Mouse (Mus musculus): Measurements from ENCODE around the gene Aadac.
A peak's percentile ranks its signal among the peaks of the same experiment; 100 is the strongest.

The Aadac gene

DNA sequence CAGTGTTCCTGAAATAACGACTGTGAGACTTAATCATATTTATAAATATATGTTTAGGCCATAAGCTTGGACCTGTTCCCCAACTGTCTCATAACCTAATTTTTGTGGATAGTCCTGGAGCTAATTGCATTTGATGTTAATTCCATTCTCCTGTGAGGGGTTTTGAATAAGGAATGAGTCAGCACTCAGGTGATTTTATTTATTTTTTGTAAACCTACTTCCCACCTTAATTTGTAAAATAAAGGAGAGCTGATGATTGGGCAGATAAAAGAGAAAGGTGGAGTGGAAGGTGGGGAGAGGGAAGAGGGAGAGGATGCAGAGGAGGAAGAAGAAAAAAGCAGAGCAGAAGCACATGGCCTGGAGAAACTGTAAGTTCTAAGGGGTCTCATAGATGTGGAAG is at the start of gene Aadac:
TSS of gene Aadac (plus strand) at position 301 of the 400 bp plus-strand sequence.
- no peak for DNase-seq (ENCODE audit: low read depth)

DNA sequence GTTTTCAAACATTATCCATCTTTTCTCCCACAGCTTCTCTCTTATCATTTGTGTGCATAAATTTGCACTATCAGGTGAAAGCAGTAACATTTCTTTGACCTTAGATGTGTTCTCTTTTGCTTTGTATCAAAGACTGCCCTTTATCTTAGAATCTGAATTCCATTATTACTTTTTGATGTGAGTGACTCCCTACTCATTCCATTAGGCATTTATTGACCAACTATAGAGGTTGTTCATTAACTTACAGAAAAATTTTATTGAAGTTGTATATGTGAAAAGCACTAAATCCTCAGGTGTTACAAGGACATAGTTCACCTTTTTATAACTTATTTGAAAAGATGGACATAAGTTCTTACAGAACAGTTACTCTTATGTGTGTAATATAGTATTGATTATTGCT is 21.9 kb upstream of the Aadac start:
- no peak for DNase-seq (ENCODE audit: low read depth)

DNA sequence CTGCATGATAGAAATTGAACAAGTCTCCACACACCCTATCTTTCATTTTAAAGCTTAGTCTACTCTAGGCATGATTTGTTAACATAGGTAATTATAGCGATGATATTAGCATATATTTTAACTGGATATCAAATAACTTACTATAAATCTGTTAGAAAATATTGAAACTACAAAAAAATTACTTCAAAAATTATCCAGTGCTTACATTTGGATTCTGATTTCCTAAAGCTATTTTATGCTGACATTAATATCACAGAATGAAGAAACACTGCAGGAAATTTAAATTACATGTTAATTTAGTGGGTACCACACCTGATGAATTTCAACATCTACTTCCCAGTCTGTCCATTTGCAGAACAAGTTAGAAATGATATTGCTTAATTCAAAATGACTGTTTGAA is 19.1 kb upstream of the Aadac start, which contains the start of gene Aadacl2:
TSS of gene Aadacl2 (plus strand) at position 301 of the 400 bp plus-strand sequence.
- no peak for DNase-seq (ENCODE audit: low read depth)

DNA sequence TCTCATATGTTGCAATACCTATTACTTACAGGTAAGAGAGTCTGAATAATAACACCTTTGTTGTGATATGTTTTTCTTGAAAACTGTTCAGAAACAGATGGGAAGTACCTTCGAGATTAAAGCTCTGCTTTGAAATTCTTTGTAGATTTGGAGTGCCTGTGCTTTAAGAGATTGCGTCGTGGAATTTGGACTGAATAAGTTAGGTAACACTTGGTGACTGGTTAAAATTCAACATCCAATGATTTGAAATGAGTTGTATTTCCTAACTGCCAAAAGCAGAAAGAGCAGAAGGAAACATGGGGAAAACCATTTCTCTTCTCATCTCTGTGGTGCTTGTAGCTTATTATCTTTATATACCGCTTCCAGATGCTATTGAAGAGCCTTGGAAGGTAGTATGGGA is 6.0 kb downstream of the Aadac start:
- no peak for DNase-seq (ENCODE audit: low read depth)

DNA sequence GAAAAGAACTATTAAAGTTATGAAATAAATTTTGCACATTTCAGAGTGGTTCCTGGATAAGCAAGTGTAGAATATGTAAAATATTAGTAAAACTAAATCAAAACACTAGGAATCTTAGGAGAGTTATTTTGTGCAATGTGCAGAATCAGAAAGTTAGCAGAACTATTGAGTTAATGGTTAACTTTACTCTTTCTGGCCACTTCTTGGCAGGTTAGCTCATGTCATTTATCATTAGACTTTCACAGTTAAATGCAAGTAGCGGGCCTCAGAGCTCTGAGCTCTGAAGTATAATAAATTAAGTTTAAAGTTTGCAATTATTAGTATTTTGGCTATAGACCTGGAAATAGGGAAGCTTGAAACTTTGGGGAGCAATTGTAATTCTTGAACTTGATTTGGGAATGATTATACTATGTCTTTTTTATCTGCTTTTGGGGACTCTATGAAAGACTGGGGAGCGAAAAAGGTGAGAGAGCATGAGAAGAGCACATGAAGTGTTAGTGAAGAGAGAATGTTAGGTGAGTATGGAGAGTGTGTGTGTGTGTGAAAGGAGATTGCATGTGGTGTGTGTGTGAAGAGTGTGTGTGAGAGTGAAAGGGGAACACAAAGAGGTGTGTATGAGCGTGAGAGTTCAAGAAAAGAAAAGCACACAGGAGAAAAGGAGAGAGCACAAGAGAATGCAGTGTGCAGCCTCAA is 20.9 kb downstream of the Aadac start:
- no peak for DNase-seq (ENCODE audit: low read depth)

DNA sequence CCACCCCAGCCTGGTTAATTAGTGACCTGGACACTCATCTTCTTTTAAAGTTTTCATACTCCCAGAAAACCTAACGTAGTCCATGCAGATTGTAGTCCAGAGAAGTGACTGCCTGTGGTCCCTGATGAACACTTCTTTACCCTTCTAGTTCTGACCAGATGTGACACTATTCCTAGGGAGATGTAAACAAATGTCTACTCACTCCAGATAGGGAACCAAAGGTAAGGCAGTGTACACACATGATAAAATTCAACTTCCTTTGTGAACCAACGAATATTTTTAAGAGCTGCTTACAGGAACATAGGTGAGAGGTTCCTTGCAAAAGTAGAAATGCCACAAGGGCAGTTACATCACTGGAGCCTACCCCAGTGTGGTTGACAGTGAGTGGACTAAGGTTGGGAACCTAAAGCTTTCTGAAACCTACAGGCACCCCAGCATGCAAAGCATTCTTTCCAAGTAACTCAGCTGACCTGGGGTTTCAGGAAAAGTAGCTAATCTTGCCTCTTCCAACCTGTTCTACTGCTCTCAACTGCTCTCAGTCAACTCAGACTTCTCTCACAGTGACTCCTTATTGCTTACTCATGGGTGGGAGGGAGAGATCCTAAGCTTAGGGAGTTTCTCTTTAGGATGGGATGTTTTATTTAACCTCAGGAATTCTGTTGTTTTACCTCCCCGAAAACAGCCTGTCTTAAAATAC is 27.9 kb downstream of the Aadac start:
- DNase-seq (ENCODE audit: low read depth): no peak

DNA sequence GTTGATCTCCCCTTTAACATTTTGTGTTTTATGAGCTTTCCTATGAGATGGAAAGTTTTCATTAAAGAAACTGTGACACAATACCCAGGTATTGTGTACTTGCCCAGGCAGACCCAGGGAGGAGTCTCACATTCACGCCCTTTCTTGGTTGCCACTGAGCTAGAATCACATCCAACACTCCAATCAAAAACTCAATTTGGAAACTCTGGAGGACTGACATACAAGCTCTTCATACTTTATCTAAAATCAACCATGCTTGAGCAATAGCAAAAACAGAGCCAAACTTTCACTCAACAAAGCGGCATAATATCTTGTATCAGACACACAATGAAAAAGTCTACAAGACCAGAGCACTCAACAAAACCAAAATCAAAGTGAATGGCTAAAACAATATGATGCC is 28.4 kb downstream of the Aadac start:
- DNase-seq (ENCODE audit: low read depth): no peak

DNA sequence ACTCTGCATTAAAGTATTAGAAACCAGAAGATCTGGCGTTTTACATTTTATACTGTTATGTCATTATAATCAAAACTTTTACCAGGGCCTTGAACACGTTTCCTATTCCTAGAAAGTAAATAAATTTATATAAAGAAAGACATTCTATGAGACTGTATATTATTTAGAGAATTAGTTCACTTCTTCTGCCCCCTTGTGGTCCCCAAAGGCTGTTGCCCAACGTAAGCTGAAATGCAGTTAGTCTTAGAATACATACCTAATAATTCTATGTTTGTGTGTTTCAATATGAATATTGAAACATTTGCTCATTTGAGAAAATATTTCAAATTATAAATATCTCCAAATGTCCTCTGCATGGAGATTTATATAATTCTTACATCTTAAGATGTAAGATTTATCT is 30.9 kb downstream of the Aadac start:
- DNase-seq (ENCODE audit: low read depth): peak; percentile 7

DNA sequence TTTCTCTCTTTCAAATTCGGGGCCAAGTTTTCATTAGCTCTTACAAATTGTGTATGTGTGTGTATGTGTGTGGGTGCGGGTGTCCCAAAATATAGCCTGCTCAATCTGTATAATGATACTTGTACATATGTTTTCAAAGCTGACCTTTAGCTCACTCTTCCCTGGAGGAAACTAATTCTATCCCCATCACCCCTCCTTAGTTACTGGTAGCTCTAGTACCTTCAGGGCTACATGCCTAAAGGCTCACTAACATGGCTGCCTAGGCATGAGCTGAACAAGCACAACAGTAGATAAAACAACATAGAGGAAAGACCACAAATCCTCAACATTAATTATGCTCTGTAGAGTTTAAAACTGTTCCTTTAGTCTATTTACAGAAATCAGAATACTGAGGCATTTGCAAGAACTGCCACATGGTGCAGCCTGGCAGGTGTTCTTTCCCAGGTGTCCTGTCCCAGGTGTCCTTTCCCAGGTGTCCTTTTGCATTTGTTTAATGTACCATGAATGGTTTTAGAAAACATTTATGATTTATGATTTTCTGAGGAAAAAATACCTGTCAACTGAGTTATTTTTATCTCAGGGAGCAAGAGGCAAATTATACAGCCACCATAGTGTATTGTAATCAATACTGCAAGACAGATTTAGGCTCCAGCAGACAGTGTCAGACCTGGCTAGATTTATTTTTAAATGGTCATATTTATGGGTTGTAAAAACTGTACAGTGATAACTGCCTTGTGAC is 31.7 kb downstream of the Aadac start:
- DNase-seq (ENCODE audit: low read depth): no peak

DNA sequence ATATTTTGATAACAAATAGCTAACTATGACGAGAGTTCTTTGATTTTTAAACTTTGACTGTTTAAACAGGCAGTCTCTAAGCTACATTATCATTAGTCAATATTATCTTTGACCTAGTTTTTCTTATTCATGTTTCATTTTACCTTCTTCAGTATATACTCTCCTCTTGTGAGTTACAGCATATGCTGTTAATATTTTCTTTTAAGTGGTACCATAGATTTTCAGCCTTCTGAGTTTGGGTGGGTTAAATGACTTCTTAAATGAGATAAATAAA is 32.2 kb downstream of the Aadac start:
- no peak for DNase-seq (ENCODE audit: low read depth)

DNA sequence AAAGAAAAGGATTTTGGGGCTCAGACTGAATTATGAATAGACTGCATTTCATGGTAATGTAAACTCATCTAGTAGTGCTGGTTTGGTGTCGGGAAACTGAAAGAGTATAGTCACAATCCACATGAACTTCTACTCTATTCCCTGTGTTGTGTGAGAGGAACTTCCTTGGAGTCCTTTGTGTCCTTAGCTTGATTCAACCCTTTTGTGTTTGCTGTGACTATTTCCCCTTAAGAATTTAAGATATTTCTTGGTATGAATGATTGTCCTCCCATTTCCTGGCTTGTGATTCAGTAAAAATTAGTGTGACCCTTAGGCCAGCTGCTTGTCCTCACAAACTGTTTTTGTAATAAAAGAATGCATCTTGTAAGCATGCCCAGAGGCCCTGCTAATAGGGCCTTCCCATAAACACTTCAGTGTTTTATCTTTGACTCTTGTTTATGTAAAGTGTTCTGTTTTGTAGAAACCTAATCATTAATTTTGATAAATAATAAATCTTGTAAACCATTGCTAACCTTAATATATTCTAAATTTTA is 53.4 kb downstream of the Aadac start:
- DNase-seq (ENCODE audit: low read depth): no peak

DNA sequence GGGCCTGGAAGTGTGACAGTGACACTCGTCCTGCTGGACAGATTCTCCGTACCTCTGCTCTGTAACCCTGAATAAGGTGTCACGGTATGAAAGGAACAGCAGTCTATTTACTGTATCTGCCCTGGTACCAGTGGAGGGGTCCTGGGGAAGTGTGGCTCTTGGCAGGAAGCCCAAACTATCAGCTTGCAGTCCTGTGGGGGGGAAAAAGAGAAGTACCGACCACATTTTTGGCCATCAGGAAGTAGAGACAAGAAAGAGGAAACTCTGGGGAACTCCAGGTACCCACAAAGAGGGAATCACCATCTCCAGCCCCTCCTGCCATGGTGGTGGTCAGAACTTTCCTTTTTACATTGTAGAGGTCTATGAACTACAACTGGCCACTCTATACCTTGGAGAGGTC is 55.1 kb downstream of the Aadac start:
- DNase-seq (ENCODE audit: low read depth): no peak

DNA sequence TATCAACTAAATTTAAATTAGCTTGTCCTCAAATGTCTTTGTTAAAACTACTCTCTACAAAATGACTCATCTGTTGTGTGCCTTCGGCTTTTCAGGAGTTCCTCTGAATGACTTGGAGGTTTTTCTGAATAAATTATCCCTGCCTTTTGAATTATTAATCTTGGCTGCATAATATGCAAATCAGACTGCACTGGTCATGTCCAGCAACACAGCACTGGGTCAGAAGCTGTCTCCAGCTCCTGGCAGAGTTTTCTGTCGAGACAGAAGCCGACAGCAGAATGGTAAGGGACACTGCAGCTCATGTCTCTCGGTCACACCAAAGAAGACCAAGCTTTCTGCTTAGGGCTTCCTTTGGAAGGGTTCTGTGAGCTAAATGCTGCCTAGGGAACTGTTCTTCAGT is 56.1 kb downstream of the Aadac start, which contains the start of gene Sucnr1:
TSS of gene Sucnr1 (plus strand) at position 222 of the 400 bp plus-strand sequence.
- no peak for DNase-seq (ENCODE audit: low read depth)

DNA sequence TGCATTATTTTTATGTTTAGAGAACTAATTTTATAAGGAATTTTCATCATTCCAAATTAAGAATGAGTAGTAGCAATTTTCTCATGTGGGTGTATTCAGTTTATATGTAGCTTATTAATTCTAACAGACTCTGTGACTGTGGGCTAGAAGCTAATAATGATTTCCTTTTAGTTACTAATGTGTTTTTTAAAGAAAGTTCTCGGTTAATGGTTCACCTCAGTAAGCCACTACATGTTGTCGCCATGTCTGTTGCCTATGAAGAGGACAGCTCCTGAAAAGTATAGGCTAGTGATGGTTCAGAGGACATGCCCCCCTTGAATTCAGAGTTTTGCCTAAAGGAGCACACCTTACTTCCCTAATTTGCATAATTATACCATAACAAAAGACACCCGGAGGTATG is 57.2 kb downstream of the Aadac start:
- no peak for DNase-seq (ENCODE audit: low read depth)

DNA sequence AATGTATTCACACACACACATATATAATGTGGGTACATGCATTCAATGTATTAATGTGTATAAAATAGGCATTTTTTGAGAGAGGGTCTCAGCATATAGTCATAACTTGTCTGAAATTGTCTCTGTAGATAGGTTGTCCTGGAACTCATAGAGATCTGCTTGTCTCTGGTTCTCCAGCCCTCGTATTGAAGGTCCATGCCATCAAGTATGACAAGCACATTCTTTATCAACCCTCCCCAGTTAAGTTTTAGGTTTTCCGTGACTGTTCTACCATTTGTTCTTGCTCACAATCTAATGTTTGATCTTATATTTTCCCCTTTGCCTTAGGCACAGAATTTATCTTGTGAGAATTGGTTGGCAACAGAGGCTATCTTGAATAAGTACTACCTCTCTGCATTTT is 60.2 kb downstream of the Aadac start:
- DNase-seq (ENCODE audit: low read depth): no peak

Measured in c-Kit-positive CD71-positive TER-119-negative erythroid progenitor cells, embryonic 14.5 days (primary cell).